Mouse (Mus musculus) stomach, embryonic 16.5 days (tissue): Measurements from ENCODE around the gene Notch2. TPM values are rescaled to one million over a fixed set of nuclear protein-coding genes. Genes with fewer than 3 reads are reported as not detected.

Source experiments
- ATAC-seq: fragments of 200-750 bp; cut with Nextera tagmentation; 2 replicates; pipeline ENCODE4 v1.8.0; 2017; ENCODE audit warnings: moderate number of reproducible peaks, moderate TSS enrichment; ENCODE audit not compliant: insufficient read depth, low FRiP score
- H3K27ac ChIP-seq: fragments of 300-500 bp; sonication (generic); 2 replicates; pipeline ENCODE4 v1.5.1; 2014; ENCODE audit warnings: low read length
- H3K27me3 ChIP-seq: fragments of 300-500 bp; sonication (generic); 2 replicates; pipeline ENCODE4 v1.6.1; 2014; ENCODE audit warnings: low read length, control low read depth, mixed read lengths; ENCODE audit not compliant: control insufficient read depth, insufficient read depth
- H3K36me3 ChIP-seq: fragments of 300-500 bp; sonication (generic); 2 replicates; pipeline ENCODE4 v1.6.1; 2014; ENCODE audit warnings: low read length; ENCODE audit not compliant: control insufficient read depth, insufficient read depth
- H3K4me1 ChIP-seq: fragments of 300-500 bp; sonication (generic); 2 replicates; pipeline ENCODE4 v1.6.1; 2014; ENCODE audit warnings: low read length, control low read depth, mixed read lengths; ENCODE audit not compliant: control insufficient read depth, insufficient read depth
- H3K4me2 ChIP-seq: fragments of 300-500 bp; sonication (generic); 2 replicates; pipeline ENCODE4 v1.6.1; 2014; ENCODE audit warnings: low read depth, low read length, mixed read lengths
- H3K4me3 ChIP-seq: fragments of 300-500 bp; sonication (generic); replicated peaks from 2 replicates; pipeline ENCODE4 v1.5.1; 2014; ENCODE audit warnings: mild to moderate bottlenecking, low read length
- H3K9ac ChIP-seq: fragments of 300-500 bp; sonication (generic); 2 replicates; pipeline ENCODE4 v1.6.1; 2014; ENCODE audit warnings: low read length
- H3K9me3 ChIP-seq: fragments of 300-500 bp; sonication (generic); replicated peaks from 2 replicates; pipeline ENCODE4 v1.6.1; 2016; ENCODE audit warnings: low read length, control low read depth; ENCODE audit not compliant: control insufficient read depth
- WGBS: fragments of 180-500 bp; shearing (Covaris S2); extraction: QIAGEN DNeasy Blood & Tissue Kit; methylation state at CpG from one replicate; pipeline ENCODE4 v1.1.7; 2014; 5-methylcytosine and 5-hydroxymethylcytosine counted together
- polyA plus RNA-seq: library from polyadenylated mRNA; unstranded; fragments of >200 nt; fragmentation: Nextera tagmentation; extraction: Ambion mirVana; gene quantifications from 2 replicates; pipeline ENCODE4 v1.2.1, GENCODE M21; 2015

The Notch2 gene
- polyA plus RNA-seq, 1 experiment from 2014 or later, result 23.6 TPM

DNA sequence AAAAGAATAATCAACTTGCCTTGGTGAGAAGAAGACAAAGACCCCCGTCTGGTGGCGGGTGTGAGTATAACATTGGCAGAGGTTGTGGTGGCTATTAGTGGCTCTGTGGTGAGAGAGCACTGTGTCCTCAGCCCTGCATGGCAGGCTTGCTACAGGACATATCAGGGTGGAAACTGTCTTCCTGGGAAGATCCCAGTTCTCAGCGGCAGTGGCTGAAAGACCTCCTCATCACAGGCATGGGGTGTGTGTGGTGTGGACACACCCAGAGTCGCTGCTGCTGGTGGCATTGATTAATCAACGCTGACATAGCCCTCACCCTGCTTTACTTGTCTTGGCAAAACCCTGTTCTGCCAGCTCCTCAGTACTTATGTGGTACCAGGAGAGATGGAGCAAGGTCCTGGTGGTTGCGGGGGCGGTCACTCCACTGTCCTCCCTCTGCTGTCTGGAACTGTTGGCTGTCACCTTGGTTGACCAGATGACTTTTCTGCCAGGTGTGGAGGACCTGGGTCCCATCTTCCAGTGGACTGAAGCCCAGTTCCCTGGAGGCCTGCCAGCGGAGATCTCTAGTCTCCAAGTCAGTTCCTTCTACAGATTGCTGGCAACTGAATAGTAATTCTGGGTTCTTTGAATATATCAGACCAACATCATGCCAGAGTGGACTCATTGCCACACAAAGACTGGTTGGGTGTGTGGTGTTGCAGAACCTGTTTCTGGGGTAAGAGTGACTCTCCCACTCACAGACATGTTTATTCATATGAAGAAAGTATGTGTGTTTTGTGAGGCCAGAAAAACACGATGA lies 7.3 kb downstream of the Notch2 start:
- Histone ChIP-seq H3K9ac (0 out of 2 replicates have a peak overlapping the region, but pooled peaks have one; percentile 20), H3K4me2 (peak overlapping the region; percentile 34), H3K4me3 (no peak overlapping the region), H3K9me3 (no peaks in the 10 kb centered on the region), H3K4me1 (peaks cover 60% of the 10 kb centered on the region), H3K36me3 (no peaks in the 10 kb centered on the region), H3K27me3 (no peaks in the 10 kb centered on the region), H3K27ac (peak overlapping the region; percentile 91)
- ATAC-seq, result peak; percentile 47; the same call in 1 of the 2 replicates
- 58% methylated on average over 9 of the region's 9 CpGs for WGBS

- Histone ChIP-seq H3K4me2 (peak overlapping the region; percentile 43), H3K27me3 (no peaks in the 10 kb centered on the region), H3K9ac (peak overlapping the region; percentile 50), H3K36me3 (no peaks in the 10 kb centered on the region), H3K4me1 (peaks cover 68% of the 10 kb centered on the region), H3K27ac (peak overlapping the region; percentile 91), H3K4me3 (peak overlapping the region; percentile 12; the same call in 1 of the 2 replicates), H3K9me3 (no peaks in the 10 kb centered on the region)
- 12% methylated on average over 13 of the region's 13 CpGs for WGBS
- peak; percentile 69; the same call in 1 of the 2 replicates for ATAC-seq
Measured at GRCm38 (mm10) chr3:98024288-98024848, 11.0 kb downstream of the Notch2 start.

- H3K4me1 ChIP-seq, result peaks cover 63% of the 10 kb centered on the region
- peak overlapping the region; percentile 60; the same call in 1 of the 2 replicates for H3K27ac ChIP-seq
- H3K4me2 ChIP-seq, result no peak overlapping the region
- H3K9ac ChIP-seq, result 0 out of 2 replicates have a peak overlapping the region, but pooled peaks have one; percentile 36
- 35% methylated on average over 14 of the region's 14 CpGs for WGBS
- no peaks in the 10 kb centered on the region for H3K9me3 ChIP-seq
- no peak for ATAC-seq
- H3K36me3 ChIP-seq, result no peaks in the 10 kb centered on the region
- H3K4me3 ChIP-seq, result no peak overlapping the region
- no peaks in the 10 kb centered on the region for H3K27me3 ChIP-seq
Measured at GRCm38 (mm10) chr3:98025521-98025920, 12.2 kb downstream of the Notch2 start.

DNA sequence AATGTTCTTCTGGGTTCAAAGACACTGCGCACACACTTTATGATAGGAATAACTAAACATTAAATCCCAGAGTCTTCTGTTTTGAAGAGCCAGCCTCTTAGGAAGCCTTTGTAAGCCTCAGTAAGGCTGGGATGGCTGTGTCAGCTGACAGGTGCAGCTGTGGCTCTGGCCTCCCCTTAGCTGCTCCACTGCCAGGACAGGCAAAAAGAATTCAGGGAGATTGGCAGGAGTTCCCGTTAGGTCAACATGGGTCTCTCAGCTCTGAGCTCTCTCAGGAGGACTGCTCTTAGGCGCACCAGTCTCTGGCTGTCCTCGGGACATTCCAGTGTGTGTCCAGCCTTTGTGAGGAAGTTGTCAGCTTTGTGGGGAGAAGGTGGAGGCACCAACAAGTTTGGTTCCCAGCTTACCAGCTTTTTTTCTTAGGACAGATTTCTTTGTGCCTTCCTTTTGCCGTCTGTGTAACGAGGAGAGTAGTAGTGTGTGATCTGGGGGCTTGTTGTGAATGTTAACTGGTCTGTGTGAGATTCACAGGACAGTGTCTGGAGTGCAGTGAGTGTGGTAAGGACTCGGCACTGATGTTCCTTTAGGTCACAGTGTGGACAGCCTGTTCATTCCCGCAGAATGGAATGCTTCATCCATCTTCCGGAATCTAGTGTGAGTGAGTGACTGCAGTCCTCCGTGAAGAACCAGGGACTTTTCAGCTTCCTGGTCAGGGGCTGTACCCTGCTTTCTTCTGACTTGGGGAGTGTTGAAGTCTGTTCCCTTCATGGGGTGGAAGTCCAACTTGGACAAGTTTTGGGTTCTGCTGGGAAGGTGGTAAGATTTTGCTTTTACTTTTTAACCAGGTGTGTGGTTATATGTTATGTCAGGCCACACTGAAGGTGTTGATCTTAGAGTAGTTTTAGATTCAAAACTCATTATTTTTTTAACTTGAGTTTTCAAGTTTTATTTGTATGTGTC lies 12.9 kb downstream of the Notch2 start:
- ATAC-seq, result 0 out of 2 replicates have a peak, but pooled peaks have one; percentile 22
- peak overlapping the region; percentile 60 for H3K27ac ChIP-seq
- no peaks in the 10 kb centered on the region for H3K9me3 ChIP-seq
- no peak overlapping the region for H3K4me3 ChIP-seq
- peak overlapping the region; percentile 9; the same call in 1 of the 2 replicates for H3K4me2 ChIP-seq
- 36% methylated on average over 10 of the region's 10 CpGs for WGBS
- peaks cover 63% of the 10 kb centered on the region for H3K4me1 ChIP-seq
- H3K9ac ChIP-seq, result peak overlapping the region; percentile 36
- no peaks in the 10 kb centered on the region for H3K27me3 ChIP-seq
- no peaks in the 10 kb centered on the region for H3K36me3 ChIP-seq

DNA sequence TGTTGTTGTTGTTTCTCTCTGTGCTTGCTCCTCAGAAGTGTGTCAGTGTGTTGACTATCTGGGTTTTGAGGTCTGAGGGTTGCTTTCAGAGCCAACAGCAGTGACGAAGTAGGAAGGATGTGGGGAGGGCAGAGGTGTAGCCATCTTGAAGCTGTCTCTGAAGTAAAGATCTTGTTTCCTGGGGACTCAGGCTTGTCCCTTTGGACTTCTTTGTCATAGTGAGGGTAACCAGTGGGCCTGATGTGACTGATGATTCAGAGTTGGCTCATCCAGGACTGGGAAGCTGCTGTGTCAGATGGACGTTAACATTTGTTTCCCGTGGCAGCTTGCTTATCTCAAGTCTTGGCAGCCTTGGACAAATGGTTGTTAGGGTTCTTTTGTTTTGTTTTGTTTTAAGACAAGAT lies 14.0 kb downstream of the Notch2 start:
- WGBS, result 31% methylated on average over 3 of the region's 3 CpGs
- Histone ChIP-seq H3K4me1 (peaks cover 63% of the 10 kb centered on the region), H3K4me3 (no peak overlapping the region)

DNA sequence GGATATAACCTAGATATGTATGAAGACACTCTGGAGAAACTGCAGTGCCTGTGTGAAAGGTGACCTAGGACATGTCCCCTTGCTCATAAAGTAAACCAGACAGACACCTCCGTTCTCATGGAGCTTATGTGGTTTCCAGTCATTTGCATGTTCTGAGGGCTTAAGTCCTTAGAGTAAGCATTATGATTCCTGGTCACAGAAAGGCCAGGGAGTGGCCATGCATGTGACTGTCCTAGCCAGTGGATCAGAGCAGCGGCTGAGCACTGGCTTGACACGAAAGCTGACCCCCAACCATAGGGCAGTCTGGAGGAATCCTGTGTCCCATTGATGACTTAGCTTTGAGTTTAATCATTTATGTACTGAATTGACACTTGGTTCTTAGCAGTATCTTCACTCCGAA lies 14.7 kb downstream of the Notch2 start:
- Histone ChIP-seq H3K4me1 (peaks cover 68% of the 10 kb centered on the region), H3K9ac (no peak overlapping the region), H3K27me3 (no peaks in the 10 kb centered on the region), H3K9me3 (no peaks in the 10 kb centered on the region), H3K27ac (no peak overlapping the region), H3K36me3 (no peaks in the 10 kb centered on the region), H3K4me3 (no peak overlapping the region), H3K4me2 (no peak overlapping the region)
- WGBS, result 59% methylated on average over 4 of the region's 4 CpGs
- no peak for ATAC-seq

More for the DNA sequence above, 14.0 kb downstream of the Notch2 start:
- ATAC-seq, result no peak
- H3K4me2 ChIP-seq, result no peak overlapping the region
- no peaks in the 10 kb centered on the region for H3K9me3 ChIP-seq
- H3K9ac ChIP-seq, result no peak overlapping the region
- H3K27me3 ChIP-seq, result no peaks in the 10 kb centered on the region
- no peaks in the 10 kb centered on the region for H3K36me3 ChIP-seq
- no peak overlapping the region for H3K27ac ChIP-seq

GRCm38 (mm10) chr3:98028936-98029335 lies 15.6 kb downstream of the Notch2 start:
- Histone ChIP-seq H3K27me3 (no peaks in the 10 kb centered on the region), H3K9me3 (no peaks in the 10 kb centered on the region), H3K9ac (no peak overlapping the region), H3K4me1 (peaks cover 69% of the 10 kb centered on the region), H3K4me3 (no peak overlapping the region), H3K4me2 (no peak overlapping the region), H3K36me3 (no peaks in the 10 kb centered on the region), H3K27ac (0 out of 2 replicates have a peak overlapping the region, but pooled peaks have one; percentile 10)
- WGBS, result 69% methylated on average over 10 of the region's 10 CpGs
- no peak for ATAC-seq

DNA sequence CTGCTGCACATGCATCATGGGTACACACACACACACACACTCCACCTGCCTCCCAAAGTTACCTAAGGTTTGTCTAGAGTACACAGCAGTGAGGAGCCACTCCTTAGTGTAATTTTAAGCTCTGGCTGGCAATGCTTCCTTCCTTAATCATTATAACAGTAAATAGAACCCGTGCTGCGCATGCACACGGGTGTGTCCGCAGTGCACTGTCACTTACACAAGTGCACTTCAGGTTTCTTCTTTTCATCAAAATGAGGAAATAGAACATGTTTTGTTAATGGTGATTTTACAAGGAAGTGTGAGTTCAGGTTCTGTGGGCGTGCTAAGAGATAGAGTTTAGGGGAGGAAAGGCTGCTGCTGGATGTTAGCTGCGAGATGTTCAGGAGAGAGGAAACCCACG lies 17.8 kb downstream of the Notch2 start:
- peak; percentile 86 for ATAC-seq
- peaks cover 71% of the 10 kb centered on the region for H3K4me1 ChIP-seq

More for the DNA sequence above, 17.8 kb downstream of the Notch2 start:
- H3K4me2 ChIP-seq, result no peak overlapping the region
- H3K36me3 ChIP-seq, result no peaks in the 10 kb centered on the region
- no peaks in the 10 kb centered on the region for H3K9me3 ChIP-seq
- 0 out of 2 replicates have a peak overlapping the region, but pooled peaks have one; percentile 20 for H3K9ac ChIP-seq
- H3K27me3 ChIP-seq, result no peaks in the 10 kb centered on the region
- no peak overlapping the region for H3K4me3 ChIP-seq
- WGBS, result 64% methylated on average over 7 of the region's 7 CpGs
- peak overlapping the region; percentile 74 for H3K27ac ChIP-seq
